Mouse (Mus musculus) thymus, adult 2 months (tissue): Measurements from ENCODE around the gene Spats2. TPM values are rescaled to one million over a fixed set of nuclear protein-coding genes. Genes with fewer than 3 reads are reported as not detected.
"Not testable (repeated sequence)": the region's sequence is repeated elsewhere in the genome, so short reads cannot be mapped to it uniquely, and the experiment has no call there.

Experiments
- DNase-seq: peaks from one replicate; pipeline ENCODE4 v3.0.0; 2021
- H3K27ac ChIP-seq: fragments of 200-500 bp; 2 replicates; pipeline ENCODE4 v1.5.1; 2012; ENCODE audit warnings: low read length, control low read depth; ENCODE audit not compliant: control insufficient read depth, insufficient read depth
- H3K27me3 ChIP-seq: fragments of 200-500 bp; 2 replicates; pipeline ENCODE4 v1.6.1; 2012; ENCODE audit warnings: mild to moderate bottlenecking, low read length, moderate library complexity, mixed read lengths; ENCODE audit not compliant: control insufficient read depth, insufficient read depth
- H3K36me3 ChIP-seq: fragments of 200-500 bp; 2 replicates; pipeline ENCODE4 v1.6.1; 2012; ENCODE audit warnings: mild to moderate bottlenecking, low read length, moderate library complexity; ENCODE audit not compliant: control insufficient read depth, insufficient read depth
- H3K4me1 ChIP-seq: fragments of 200-500 bp; replicated peaks from 2 replicates; pipeline ENCODE4 v1.6.1; 2012; ENCODE audit warnings: low read length; ENCODE audit not compliant: control insufficient read depth, insufficient read depth
- H3K4me3 ChIP-seq: fragments of 200-500 bp; 2 replicates; pipeline ENCODE4 v1.5.1; 2012; ENCODE audit warnings: mild to moderate bottlenecking, low read length, control low read depth, moderate library complexity; ENCODE audit not compliant: control insufficient read depth, insufficient read depth
- CTCF ChIP-seq: fragments of 200-500 bp; IDR thresholded peaks from 2 replicates; pipeline ENCODE4 v1.5.1; 2012; ENCODE audit warnings: mild to moderate bottlenecking, control low read depth, low read length, moderate library complexity, borderline replicate concordance; ENCODE audit not compliant: control insufficient read depth, poor library complexity, insufficient read depth; ENCODE audit errors: extremely low read depth
- POLR2A ChIP-seq: fragments of 200-500 bp; IDR thresholded peaks from 2 replicates; pipeline ENCODE4 v1.6.1; 2012; ENCODE audit warnings: mild to moderate bottlenecking, low read length, control low read depth, moderate library complexity; ENCODE audit not compliant: control insufficient read depth, poor library complexity, insufficient read depth; ENCODE audit errors: extremely low read depth
- WGBS: fragments of 180-500 bp; shearing (Covaris S2); methylation state at CpG from one replicate; pipeline ENCODE4 v1.1.7; 2018; 5-methylcytosine and 5-hydroxymethylcytosine counted together
- polyA plus RNA-seq: library from polyadenylated mRNA; depleted of rRNA; stranded (reverse); fragments of >200 nt; gene quantifications from 2 replicates; pipeline ENCODE4 v1.2.3, GENCODE M21; 2012

Spats2 gene
- polyA plus RNA-seq, 1 experiment, result 11.8 TPM

GRCm38 (mm10) chr15:99241249-99241648 is 115.5 kb downstream of the Spats2 start:
- Histone ChIP-seq H3K27me3 (no peaks in the 10 kb centered on the region), H3K4me1 (peaks cover 28% of the 10 kb centered on the region), H3K27ac (no peak overlapping the region), H3K36me3 (peaks cover 33% of the 10 kb centered on the region), H3K4me3 (no peak overlapping the region)
- no peak for DNase-seq
- 87% methylated on average over 4 of the region's 4 CpGs for WGBS
- TF ChIP-seq POLR2A (no peak), CTCF (no peak)

DNA sequence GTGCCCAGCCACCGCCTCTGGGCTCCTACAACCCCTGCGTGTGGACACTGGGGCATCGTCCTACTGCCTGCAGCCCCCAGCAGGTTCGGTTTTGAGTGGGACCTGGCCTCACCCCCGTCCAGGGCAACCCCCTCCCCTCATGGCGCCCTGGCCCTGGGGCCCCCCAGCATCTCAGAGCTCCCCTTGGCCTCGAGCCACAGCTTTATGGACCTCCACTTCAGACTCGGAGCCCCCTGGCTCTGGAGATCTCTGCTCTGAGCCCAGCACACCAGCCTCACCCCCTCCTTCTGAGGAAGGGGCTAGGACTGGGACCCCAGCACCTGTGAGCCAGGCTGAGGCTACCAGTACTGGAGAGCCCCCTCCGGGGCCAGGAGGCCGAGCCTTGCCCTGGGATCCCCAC is 116.3 kb downstream of the Spats2 start:
- Histone ChIP-seq H3K4me1 (peaks cover 23% of the 10 kb centered on the region), H3K27me3 (no peaks in the 10 kb centered on the region), H3K4me3 (no peak overlapping the region), H3K36me3 (peaks cover 41% of the 10 kb centered on the region), H3K27ac (no peak overlapping the region)
- no peak for DNase-seq
- 95% methylated on average over 10 of the region's 10 CpGs for WGBS
- TF ChIP-seq POLR2A, result no peak
- TF ChIP-seq CTCF, result no peak

GRCm38 (mm10) chr15:99246736-99247135 is 121.0 kb downstream of the Spats2 start:
- not testable (repeated sequence) for H3K4me3 ChIP-seq, H3K27ac ChIP-seq, H3K4me1 ChIP-seq, DNase-seq, H3K27me3 ChIP-seq
- peaks cover 39% of the 10 kb centered on the region for H3K36me3 ChIP-seq
- 91% methylated on average over 6 of the region's 6 CpGs for WGBS

DNA sequence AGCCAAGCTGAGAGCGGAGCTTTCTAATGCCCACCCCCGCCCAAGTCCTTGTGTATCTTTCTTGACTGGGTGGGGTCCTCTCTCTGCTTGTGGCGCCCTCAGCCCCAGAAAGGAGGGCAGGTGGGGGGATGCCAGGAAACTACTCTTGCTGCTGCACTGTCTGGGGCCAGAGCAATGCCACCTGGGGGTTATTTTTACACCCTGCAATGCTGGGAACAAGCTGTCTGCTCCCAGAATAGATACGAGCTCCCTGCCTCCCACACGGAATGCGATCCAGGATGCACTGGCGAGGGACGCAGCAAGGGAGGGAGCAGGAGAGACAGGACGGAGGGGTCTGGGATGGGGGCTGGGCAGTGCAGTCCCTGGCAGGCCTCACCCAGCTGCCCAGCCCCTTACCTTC is 123.3 kb downstream of the Spats2 start:
- TF ChIP-seq CTCF (no peak), POLR2A (no peak)
- H3K27me3 ChIP-seq, result no peaks in the 10 kb centered on the region
- 98% methylated on average over 9 of the region's 9 CpGs for WGBS
- no peak overlapping the region for H3K27ac ChIP-seq
- peaks cover 14% of the 10 kb centered on the region for H3K4me1 ChIP-seq
- DNase-seq, result no peak
- H3K4me3 ChIP-seq, result no peak overlapping the region
- H3K36me3 ChIP-seq, result peaks cover 24% of the 10 kb centered on the region

- no peaks in the 10 kb centered on the region for H3K27me3 ChIP-seq
- peaks cover 14% of the 10 kb centered on the region for H3K4me1 ChIP-seq
- TF ChIP-seq POLR2A (no peak), CTCF (no peak)
- WGBS, result 96% methylated on average over 11 of the region's 11 CpGs
- peaks cover 24% of the 10 kb centered on the region for H3K36me3 ChIP-seq
- no peak overlapping the region for H3K27ac ChIP-seq
- H3K4me3 ChIP-seq, result no peak overlapping the region
- DNase-seq, result no peak
These were observed 124.2 kb downstream of the Spats2 start for GRCm38 (mm10) chr15:99249938-99250337.

DNA sequence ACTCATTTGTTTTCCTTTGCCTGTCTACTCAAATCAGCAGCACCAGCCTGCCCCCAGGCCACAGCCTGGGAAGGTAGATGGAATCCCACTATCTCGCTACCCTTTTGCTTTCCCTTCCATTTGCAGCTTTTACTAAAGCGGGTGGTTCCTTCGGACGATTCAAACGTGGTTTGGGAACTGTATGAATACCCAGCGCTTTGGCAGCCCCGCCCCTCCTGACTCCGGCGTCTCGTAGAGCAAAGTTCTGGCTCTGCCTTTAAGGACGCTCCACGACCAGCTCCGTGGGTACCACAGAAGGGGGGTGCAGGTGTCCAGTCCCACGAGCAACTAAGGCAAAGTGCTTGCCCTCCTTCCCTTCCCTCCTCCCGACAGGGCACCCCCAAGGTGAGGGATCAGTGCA is 125.4 kb downstream of the Spats2 start:
- Histone ChIP-seq H3K4me3 (peak overlapping the region; percentile 64), H3K36me3 (peaks cover 20% of the 10 kb centered on the region), H3K4me1 (peaks cover 14% of the 10 kb centered on the region)
- H3K27ac ChIP-seq, DNase-seq, H3K27me3 ChIP-seq: not testable (repeated sequence)
- whole genome bisulfite sequencing, result 2% methylated on average over 15 of the region's 15 CpGs

DNA sequence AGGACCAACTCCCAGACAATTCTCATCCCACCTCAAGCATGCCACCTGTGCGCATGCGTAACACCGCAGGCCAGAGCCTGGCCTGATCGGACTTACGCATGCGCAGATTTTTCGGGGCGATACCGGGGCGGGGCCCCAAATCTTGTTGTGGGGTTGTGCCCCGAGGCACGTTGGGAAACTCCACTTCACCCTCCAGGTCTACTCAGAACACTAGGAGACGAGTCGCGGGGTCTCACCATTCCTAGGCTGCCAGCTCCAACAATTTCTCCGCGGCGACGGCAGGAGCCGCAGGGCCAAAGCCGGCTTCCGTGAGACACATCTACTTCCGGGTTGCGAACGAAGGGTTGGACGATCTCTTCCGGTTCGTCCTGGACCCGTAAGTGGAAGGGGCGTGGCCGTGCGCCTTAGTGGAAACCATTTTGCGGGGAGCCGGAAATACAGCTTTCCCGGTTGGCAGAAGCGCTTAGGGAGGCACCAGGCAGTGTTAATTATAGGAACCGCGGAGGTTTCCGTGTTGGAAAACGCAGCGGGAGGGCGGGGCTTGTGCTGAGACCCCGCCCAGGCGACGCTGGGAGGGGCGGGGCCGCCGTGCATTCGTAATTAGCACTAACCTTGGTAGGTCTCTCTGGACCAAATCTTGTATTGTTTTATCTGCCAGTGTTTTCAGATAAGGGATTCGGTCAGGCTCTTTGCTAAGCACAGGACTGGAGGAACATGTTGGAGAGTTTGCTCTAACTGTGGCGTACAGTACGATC is 126.1 kb downstream of the Spats2 start, which contains the start of gene Mcrs1:
Mcrs1 (minus strand) TSS at position 336 of the 755 bp plus-strand sequence.
- Histone ChIP-seq H3K36me3 (peaks cover 13% of the 10 kb centered on the region), H3K4me3 (peak within 1 kb of the TSS; percentile 64), H3K27me3 (no peaks in the 10 kb centered on the region), H3K4me1 (peaks cover 14% of the 10 kb centered on the region), H3K27ac (peak within 1 kb of the TSS; percentile 83)
- TF ChIP-seq CTCF (0 out of 2 replicates have a peak, but pooled peaks have one; percentile 49), POLR2A (peak; percentile 75; the same call in 1 of the 2 replicates)
- under 1% methylated on average over 52 of the region's 52 CpGs for WGBS
- DNase-seq, result peak; percentile 95
